ENCODE assay signal across 8 mouse cellular contexts in the genomic region with DNA sequence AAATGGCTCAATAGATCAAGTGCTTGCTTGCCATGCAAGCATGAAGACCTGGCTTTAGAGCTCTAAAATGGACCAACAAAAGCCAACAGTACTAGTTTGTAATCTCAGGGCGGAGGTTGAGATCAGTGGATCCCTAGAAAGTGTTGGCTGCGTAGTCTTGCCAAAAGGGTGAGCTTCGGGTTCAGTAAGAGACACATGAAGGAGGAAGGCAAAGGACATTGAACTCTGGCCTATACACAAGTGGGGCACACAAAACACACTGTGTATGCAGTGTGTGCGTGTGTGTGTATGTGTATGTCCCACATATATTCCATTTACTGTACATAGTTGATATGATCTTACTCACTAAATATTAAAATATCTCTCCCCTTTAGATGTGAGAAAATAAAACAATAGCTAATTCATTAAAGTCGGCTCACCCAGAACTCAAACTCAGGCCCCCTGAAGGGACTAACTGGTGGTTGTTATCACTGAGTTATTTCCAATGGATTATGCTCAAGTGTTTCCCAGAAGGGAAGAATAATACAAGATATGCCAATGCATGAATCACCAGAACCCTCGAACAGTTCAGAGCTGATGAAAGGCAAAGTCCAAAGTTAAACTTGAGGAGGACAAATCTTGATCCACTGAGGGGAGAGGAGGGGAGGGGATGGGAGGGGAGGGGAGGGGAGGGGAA. TPM values are rescaled to one million over a fixed set of nuclear protein-coding genes. Genes with fewer than 3 reads are reported as not detected.
DNase-seq lines count a peak whose midpoint lies in the region; ATAC-seq lines count a peak whose summit lies in the region.

No protein-coding gene starts in this region.

- H3K27me3 ChIP-seq in kidney, embryonic 16.5 days (ENCODE audit: insufficient read depth, low read length) = no peaks in the 10 kb centered on the region
- no peaks in the 10 kb centered on the region for H3K27me3 ChIP-seq in embryonic facial prominence, embryonic 15.5 days
- no peaks in the 10 kb centered on the region for H3K27me3 ChIP-seq in limb, embryonic 11.5 days (ENCODE audit: control insufficient read depth, insufficient read depth, low read length)
- no peaks in the 10 kb centered on the region for H3K27me3 ChIP-seq in neural tube, embryonic 14.5 days (ENCODE audit: control insufficient read depth, insufficient read depth, low read length)

- no peaks in the 10 kb centered on the region for H3K36me3 ChIP-seq in kidney, embryonic 16.5 days (ENCODE audit: insufficient read depth, low read length)
- H3K36me3 ChIP-seq in embryonic facial prominence, embryonic 15.5 days = no peaks in the 10 kb centered on the region
- H3K36me3 ChIP-seq in limb, embryonic 11.5 days (ENCODE audit: control insufficient read depth, insufficient read depth, low read length) = no peaks in the 10 kb centered on the region
- no peaks in the 10 kb centered on the region for H3K36me3 ChIP-seq in neural tube, embryonic 14.5 days (ENCODE audit: control insufficient read depth, insufficient read depth, low read length)

- peak overlapping the region; percentile 80; the same call in 1 of the 2 replicates for H3K9ac ChIP-seq in kidney, embryonic 16.5 days (replicated peaks; ENCODE audit: low read length)
- no peak overlapping the region for H3K9ac ChIP-seq in embryonic facial prominence, embryonic 15.5 days
- H3K9ac ChIP-seq in limb, embryonic 11.5 days (ENCODE audit: low read length) = no peak overlapping the region; the same call in 1 of the 2 replicates
- H3K9ac ChIP-seq in neural tube, embryonic 14.5 days (replicated peaks; ENCODE audit: low read depth, low read length) = peak overlapping the region; percentile 80

- no peaks in the 10 kb centered on the region for H3K9me3 ChIP-seq in kidney, embryonic 16.5 days (ENCODE audit: low read length)
- H3K9me3 ChIP-seq in embryonic facial prominence, embryonic 15.5 days (replicated peaks) = no peaks in the 10 kb centered on the region
- no peaks in the 10 kb centered on the region for H3K9me3 ChIP-seq in limb, embryonic 11.5 days (ENCODE audit: control insufficient read depth, low read length)
- H3K9me3 ChIP-seq in neural tube, embryonic 14.5 days (ENCODE audit: control insufficient read depth, low read length) = no peaks in the 10 kb centered on the region

- no peak for ATAC-seq in kidney, embryonic 16.5 days (ENCODE audit: low FRiP score, low TSS enrichment)
- ATAC-seq in embryonic facial prominence, embryonic 15.5 days (ENCODE audit: insufficient number of reproducible peaks, low FRiP score, low TSS enrichment, low read depth) = no peak
- no peak for ATAC-seq in limb, embryonic 11.5 days (ENCODE audit: insufficient number of reproducible peaks, low FRiP score, low TSS enrichment, low read depth)
- no peak for ATAC-seq in neural tube, embryonic 14.5 days (ENCODE audit: low read depth)

- WGBS in kidney, embryonic 16.5 days = 69% methylated on average over 6 of the region's 6 CpGs
- 77% methylated on average over 6 of the region's 6 CpGs for WGBS in embryonic facial prominence, embryonic 15.5 days
- 78% methylated on average over 6 of the region's 6 CpGs for WGBS in limb, embryonic 11.5 days
- 75% methylated on average over 6 of the region's 6 CpGs for whole genome bisulfite sequencing in neural tube, embryonic 14.5 days

- H3K4me2 ChIP-seq in kidney, embryonic 16.5 days (replicated peaks; ENCODE audit: low read depth, low read length) = peak overlapping the region; percentile 85
- H3K4me2 ChIP-seq in embryonic facial prominence, embryonic 15.5 days (replicated peaks) = peak overlapping the region; percentile 82
- peak overlapping the region; percentile 75; the same call in 1 of the 2 replicates for H3K4me2 ChIP-seq in limb, embryonic 11.5 days (ENCODE audit: low read depth, severe bottlenecking)
- H3K4me2 ChIP-seq in neural tube, embryonic 14.5 days (ENCODE audit: low read depth, low read length) = peak overlapping the region; percentile 72

- peaks cover 38% of the 10 kb centered on the region for H3K4me1 ChIP-seq in kidney, embryonic 16.5 days (ENCODE audit: insufficient read depth, low read length)
- peaks cover 27% of the 10 kb centered on the region for H3K4me1 ChIP-seq in embryonic facial prominence, embryonic 15.5 days
- no peaks in the 10 kb centered on the region for H3K4me1 ChIP-seq in limb, embryonic 11.5 days (ENCODE audit: control insufficient read depth, insufficient read depth, low read length)
- H3K4me1 ChIP-seq in neural tube, embryonic 14.5 days (ENCODE audit: control insufficient read depth, insufficient read depth, low read length) = peaks cover 7% of the 10 kb centered on the region; the same call in 1 of the 2 replicates

- peak overlapping the region; percentile 89 for H3K27ac ChIP-seq in kidney, embryonic 16.5 days (ENCODE audit: low read length)
- H3K27ac ChIP-seq in embryonic facial prominence, embryonic 15.5 days (replicated peaks) = peak overlapping the region; percentile 89; the same call in 1 of the 2 replicates
- H3K27ac ChIP-seq in limb, embryonic 11.5 days (replicated peaks; ENCODE audit: low read depth, low read length) = no peak overlapping the region
- H3K27ac ChIP-seq in neural tube, embryonic 14.5 days (ENCODE audit: low read depth, low read length) = peak overlapping the region; percentile 93

- H3K4me3 ChIP-seq in kidney, embryonic 16.5 days (ENCODE audit: low read length) = peak overlapping the region; percentile 63
- peak overlapping the region; percentile 56 for H3K4me3 ChIP-seq in embryonic facial prominence, embryonic 15.5 days (replicated peaks)
- peak overlapping the region; percentile 46 for H3K4me3 ChIP-seq in limb, embryonic 11.5 days (ENCODE audit: low read depth, low read length)
- peak overlapping the region; percentile 59 for H3K4me3 ChIP-seq in neural tube, embryonic 14.5 days (ENCODE audit: low read depth, low read length)

- DNase-seq in kidney, postnatal 25 days = no peak
- DNase-seq in limb, embryonic 11.5 days (ENCODE audit: low spot score) = peak; percentile 23
- no peak for DNase-seq in lung, postnatal 36 days
- no peak for DNase-seq in right cerebral cortex, postnatal 25 days
- DNase-seq in cerebellum, adult 18-20 months = no peak

RNA-seq across cellular contexts. Expression of gene Insr, which starts 57.3 kb away (rescaled TPM):
- polyA plus RNA-seq in kidney, embryonic 16.5 days (2015; fragmentation: Nextera tagmentation; extraction: Ambion mirVana) = 41.0 and 41.4 TPM in 2 replicates
- 42.2 and 42.6 TPM in 2 replicates for polyA plus RNA-seq in embryonic facial prominence, embryonic 15.5 days (2015; fragmentation: Nextera tagmentation; extraction: Ambion mirVana)
- 34.9 and 37.9 TPM in 2 replicates for polyA plus RNA-seq in limb, embryonic 11.5 days (2014; fragmentation: Nextera tagmentation; extraction: Ambion mirVana)
- 56.5 and 67.2 TPM in 2 replicates for polyA plus RNA-seq in neural tube, embryonic 14.5 days (2014; fragmentation: Nextera tagmentation; extraction: Ambion mirVana)

Comparison
In these comparisons a context has a peak if more than half of its experiments do, and no peak if none do; other contexts are left out.
1. H3K9ac ChIP-seq: peak in kidney, embryonic 16.5 days (single experiment) and neural tube, embryonic 14.5 days (single experiment); none in embryonic facial prominence, embryonic 15.5 days (single experiment) and limb, embryonic 11.5 days (single experiment).
2. Peak in every context shown above with its lines, with median percentiles within 50 percentile points of each other: H3K4me2 ChIP-seq and H3K4me3 ChIP-seq.